Mouse (Mus musculus) gastrocnemius, postnatal 10 days (tissue): ENCODE measurements around the gene Supt5. TPM values are rescaled to one million over a fixed set of nuclear protein-coding genes. Genes with fewer than 3 reads are reported as not detected.
"Not testable (repeated sequence)": the region's sequence is repeated elsewhere in the genome, so short reads cannot be mapped to it uniquely, and the experiment has no call there.

Source experiments
- DNase-seq: peaks from one replicate; pipeline ENCODE4 v3.0.0; 2021; ENCODE audit warnings: mixed read lengths
- long read RNA-seq, 2 experiments: library from polyadenylated mRNA; stranded (forward); transcript quantifications; one replicate each; pipeline ENCODE4 v2.0.0; 2021
- total RNA-seq, 2 experiments: library from RNA; stranded (reverse); gene quantifications; 2 replicates each; pipeline ENCODE4 v1.2.3; 2021

Gene Supt5
- 10 to 100 TPM; 65.5 to 67.0 TPM for total RNA-seq
- long read RNA-seq, experiment 1, partial matches to known transcripts = 24 of 30 reads
- long read RNA-seq, experiment 1, other reads (novel, unspliced or antisense) = 6 of 30 reads
- long read RNA-seq, experiment 2, partial matches to known transcripts = 27 of 31 reads
- long read RNA-seq, experiment 2, other reads (novel, unspliced or antisense) = 4 of 31 reads

DNA sequence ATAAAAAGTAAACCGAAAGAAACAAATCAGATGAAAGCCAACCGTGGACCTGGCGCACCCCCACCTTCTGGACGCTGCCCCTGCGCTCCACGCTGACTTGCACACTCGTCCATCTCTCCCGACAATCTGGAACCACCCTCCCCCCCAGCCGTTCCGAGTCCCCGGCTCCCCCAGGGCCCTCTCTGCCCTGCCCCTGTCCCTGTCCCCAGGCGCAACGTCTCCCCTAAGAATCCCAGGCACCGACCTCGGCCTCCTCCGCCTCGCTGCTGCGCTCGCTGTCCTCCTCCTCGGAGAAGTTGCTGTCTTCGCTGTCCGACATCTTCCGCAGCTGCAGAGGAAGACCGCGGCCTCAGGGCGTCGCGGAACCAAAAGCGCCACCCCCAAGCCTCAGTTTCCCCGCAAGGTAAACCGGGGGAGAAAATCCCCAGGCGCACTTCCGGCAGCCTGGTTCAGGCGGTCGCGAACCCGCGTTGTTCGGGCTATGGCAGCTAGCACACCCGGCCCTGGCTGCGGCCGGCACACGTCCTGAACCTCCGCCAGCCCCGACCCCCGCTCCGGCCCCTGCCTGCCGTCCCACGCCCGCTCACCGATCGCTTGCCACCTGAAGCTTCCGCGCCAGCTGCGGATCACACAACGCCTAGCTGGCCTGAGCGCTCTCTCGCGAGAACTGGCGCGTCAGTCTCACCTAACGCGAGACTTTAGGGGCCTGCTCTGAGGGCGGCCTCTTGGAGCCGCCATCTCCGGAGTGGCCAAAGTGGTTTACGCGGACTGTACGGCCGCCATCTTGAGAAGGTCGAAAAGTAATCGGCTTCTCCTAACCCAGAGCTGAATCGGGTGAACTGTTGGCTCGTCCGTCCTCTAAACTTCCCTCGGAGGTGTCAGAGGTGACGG lies at the start of gene Supt5:
Gene Supt5, minus strand, starts transcription at position 639 of the 891 bp plus-strand sequence.
- DNase-seq = peak; percentile 95

DNA sequence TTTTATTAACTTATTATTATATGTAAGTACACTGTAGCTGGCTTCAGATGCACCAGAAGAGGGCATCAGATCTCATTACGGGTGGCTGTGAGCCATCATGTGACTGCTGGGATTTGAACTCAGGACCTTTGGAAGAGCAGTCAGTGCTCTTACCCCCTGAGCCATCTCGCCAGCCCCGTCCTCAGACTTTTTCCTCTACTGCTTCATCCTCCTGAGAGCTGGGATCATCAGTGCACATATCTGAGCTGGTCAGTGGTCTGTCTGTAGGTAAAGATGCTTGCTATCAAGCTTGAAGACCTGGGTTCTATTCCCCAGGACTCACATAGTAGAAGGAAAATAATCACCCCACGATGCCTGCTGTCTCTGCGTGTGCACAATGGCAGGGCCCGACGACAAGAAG lies 48.8 kb upstream of the Supt5 start:
- not testable (repeated sequence) for DNase-seq

DNA sequence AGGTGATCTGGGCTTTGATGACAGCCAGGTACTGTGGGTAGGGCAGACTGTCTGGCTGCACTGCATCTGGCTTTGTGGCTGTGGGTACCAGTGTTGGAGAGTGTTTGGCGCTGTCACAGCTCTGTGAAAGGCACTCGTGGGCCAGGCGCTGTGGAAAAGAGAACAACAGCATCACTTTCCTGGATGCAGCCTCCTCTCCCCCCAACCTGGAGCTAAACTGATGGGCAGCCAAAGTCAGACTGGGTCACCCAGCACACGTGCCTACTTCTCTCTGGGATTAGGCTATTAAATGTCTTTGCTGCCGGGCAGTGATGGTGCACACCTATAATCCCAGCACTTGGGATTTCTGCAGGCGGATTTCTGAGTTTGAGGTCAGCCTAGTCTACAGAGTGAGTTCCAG lies 48.3 kb upstream of the Supt5 start:
- DNase-seq = not testable (repeated sequence)

DNA sequence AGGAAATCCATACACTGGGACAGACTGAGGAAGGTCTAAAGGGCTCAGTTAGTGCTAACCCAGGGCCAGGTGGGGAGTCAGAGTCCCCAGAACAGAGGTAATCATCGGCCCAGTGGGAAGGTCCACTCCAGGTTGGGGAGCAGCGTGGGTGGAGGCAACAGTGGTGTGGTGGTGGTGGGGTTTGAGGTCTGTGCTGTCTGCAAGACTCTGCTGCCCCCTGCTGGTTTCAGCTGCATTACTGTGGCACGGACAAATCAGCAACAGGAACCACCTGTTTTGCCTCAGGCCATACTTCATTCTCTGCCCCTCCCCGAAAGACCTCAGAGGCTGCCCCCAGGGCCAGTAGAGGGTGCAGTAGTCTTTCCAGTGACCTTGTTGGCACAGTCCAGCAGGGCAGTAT lies 47.9 kb upstream of the Supt5 start:
- DNase-seq = peak; percentile 91

DNA sequence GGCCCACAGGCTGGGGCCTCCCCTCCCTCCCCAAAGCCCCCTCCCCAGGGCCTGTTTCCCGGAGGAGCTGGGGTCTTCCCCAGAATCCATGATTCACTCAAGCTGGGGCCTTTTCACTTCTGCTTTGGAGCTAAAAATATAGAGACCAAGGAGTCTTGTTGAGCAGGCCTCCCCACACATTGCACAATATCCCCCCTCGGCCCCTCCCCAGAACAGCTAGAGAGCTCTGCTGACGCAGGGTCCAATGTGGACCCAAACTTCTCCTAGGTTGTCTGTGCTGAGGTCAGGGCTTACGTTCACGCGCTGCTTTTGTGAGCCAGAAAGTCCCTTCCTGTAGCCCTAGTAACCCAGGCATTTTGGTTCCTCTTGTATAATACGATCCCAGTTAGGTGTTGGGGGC lies 47.5 kb upstream of the Supt5 start:
- DNase-seq = peak; percentile 14

DNA sequence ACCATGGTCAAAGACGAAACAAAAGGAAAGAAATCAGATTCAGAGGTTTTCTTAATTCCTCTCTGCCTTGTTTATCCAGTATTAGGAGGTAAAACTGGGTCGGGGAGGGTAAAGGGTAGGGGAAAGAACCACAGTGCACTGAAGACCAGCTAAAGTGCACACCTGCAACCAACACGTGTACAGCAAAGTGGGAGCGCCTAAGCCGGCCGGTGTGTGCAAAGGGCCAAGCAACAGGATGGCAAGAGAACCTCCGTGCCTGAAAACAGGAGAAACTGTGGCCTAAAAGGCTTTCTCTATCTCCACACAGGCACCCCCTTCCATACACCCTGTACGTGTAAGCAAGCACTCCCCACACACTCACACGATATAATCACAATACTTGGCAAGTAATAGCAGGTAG lies 46.6 kb upstream of the Supt5 start:
- no peak for DNase-seq

DNA sequence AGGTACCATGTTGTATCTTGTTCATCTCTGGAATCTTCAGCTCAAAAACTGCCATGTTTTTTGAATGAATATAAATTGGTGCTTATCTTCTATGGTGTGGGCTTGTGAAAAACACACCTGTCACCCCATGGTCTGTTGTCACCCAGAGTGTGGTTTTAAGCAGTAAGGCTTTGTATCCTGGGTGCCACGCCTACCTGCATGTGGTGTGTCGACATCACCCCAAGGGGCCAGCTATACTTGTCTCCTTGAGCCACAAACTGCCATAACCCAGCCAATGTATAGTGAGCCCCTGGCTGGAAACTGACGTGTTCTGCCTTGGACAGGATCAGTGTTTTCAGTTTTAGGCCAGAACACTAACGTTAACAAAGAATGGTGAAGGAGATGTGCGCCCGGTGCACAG lies 45.6 kb upstream of the Supt5 start:
- DNase-seq = no peak

DNA sequence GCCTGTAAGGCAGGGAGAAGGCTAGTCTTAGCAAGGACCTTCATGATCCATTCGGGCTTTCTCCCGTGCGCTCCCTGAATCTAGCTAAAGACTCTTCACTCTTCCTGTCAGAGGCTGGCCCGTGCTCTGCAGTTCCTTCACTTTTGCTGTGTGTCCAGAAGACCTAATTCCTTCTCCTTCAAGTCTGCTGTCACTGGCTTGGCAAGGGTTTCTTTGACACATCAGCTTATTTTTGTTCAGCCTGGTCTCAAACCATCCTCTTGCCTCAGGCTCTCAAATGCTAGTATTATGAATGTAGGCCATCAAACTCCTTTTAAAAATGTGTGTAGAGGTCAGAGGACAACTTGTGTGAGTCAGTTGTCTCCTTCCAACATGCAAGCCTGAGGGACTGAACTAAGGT lies 45.1 kb upstream of the Supt5 start:
- no peak for DNase-seq

DNA sequence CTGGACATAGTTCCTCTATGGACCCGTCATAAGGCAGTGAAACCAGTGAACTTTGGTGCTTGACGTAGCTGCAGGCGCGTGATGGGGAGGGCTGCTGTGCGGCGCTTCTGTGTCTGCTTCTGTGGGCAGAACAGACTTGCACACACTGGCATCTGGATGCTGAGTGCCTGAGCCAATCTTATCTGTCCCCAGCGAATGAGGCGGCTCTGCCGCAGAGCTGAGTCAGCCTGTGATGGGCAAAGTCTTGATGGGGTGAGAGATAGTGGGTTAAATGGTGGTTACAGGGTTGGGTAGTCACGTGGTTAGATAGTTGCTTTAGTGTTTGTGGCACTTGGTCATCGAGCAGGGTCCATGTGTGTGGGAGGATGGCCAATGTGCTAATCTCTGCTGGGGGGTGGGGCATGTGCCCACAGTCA lies 44.4 kb upstream of the Supt5 start:
- peak; percentile 12 for DNase-seq

DNA sequence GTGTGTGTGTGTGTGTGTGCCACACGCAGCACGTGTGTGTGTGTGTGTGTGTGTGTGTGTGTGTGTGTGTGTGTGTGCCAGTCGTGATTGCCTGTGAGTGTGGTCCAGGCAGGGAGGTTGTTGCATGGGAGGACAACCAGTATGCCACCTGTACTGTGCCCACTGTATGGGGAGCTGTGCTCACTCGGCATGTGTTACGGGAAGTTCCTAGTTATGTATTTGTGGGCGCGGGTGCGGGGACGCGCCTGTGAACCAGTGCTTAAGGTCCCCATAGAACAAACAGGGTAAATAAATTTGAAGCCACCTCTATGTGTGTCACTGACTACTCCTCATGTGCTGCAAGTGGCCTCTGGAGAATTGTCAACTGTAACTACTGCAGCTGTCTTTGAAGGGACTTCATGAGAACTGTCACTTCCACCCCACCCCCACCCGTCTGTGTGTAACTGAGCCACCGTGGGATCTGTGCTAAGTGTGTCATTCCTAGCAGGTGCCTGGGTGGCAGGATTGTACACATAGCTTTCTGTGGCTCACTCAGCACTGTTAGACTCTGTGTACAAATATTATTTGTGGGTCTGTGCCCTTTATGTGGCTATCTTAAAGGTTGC lies 43.9 kb upstream of the Supt5 start:
- DNase-seq = no peak

DNA sequence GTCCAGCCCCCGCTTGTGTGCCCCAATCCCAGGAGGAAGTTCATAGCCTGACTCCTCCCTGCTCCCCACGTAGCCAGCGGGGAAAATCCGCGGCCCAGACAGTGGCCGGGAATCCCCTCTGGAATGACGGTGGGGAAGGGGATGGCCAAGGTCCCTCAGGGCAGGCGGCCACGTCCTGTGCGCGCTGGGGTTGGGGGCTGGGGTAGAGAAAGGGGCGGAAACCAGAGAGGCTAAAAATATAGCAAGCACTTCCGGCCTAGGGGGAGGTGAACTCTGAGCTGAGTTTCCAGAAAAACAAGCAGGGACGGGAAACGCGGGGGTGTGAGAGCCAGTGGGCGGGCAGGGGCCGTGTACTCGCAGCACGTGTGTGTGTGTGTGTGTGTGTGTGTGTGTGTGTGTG lies 43.4 kb upstream of the Supt5 start:
- peak; percentile 73 for DNase-seq

DNA sequence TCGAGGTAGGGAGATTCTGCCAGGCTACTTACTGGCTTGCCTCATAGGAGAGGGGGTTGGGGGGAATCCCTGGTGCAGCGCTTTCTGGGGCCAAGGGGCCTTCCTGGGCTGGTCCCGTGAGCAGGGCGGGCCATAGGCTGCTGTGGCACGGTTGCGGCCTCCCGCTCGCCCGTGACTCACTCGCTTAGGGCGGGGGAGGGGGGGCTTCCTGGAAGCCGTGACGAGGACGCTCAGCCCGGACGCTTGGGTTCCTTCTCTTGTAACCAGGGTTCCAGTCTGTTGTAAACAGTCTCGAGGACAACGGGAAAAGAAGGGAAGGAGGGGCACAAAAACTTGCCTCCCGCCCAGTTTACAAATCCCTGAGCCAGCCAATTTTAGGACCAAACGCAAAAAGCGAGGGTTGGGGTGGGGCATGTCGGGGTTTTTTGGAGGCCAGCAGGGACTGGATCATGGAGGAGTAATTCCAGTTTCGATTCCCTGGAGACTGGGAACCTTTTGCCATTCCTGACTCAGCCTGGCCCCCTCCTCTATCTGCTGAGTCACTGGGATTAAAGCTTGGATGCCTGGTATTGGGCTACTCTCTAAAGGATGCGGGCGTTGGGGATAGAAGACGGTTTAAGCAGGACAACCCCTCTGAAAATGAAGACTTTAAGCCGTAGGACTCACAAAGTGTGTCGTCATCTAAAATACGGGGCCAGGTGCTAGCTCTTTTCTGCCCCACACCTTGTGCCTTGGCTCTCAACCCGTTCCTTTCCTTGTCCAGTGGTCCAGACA lies 42.7 kb upstream of the Supt5 start:
- peak; percentile 72 for DNase-seq

DNA sequence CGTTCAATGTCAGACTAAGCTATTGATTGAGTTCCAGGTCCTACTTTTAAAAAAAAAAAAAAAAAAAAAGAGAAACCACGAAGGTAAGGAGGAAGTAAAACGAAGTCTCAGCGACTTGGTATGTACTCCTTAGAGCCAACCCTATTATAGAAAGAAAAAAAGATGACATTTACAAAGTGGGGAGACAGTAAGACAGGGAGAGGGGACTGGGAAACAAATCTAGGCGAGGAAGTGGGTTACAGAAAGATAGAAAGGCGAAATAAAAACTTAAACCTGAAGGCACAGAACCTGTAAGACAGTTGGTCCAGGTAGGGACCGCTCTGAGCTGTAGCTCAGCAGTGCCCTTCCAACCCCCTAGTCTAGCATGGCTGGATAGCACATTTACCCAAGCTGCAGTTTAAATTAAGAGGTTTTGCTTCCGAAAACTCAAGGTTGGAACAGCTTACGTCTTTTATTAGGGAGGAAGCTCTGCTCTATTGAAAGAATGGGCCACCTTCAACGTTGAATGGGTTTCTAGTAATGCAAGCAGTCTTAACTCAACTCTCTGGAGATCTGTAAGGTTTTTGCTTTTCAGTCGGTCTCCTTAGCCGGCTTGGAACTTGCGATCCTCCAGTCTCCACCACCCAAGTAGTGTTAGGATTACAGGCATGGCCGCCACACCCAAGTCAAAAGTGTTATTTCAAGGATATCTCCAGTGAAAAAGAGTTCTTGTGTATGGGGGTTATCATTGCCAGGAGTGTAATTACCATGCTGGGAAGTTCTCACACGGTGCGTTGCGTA lies 41.9 kb upstream of the Supt5 start, which contains the start of gene Zfp36:
Gene Zfp36, minus strand, starts transcription at position 17 of the 780 bp plus-strand sequence.
- DNase-seq = no peak

DNA sequence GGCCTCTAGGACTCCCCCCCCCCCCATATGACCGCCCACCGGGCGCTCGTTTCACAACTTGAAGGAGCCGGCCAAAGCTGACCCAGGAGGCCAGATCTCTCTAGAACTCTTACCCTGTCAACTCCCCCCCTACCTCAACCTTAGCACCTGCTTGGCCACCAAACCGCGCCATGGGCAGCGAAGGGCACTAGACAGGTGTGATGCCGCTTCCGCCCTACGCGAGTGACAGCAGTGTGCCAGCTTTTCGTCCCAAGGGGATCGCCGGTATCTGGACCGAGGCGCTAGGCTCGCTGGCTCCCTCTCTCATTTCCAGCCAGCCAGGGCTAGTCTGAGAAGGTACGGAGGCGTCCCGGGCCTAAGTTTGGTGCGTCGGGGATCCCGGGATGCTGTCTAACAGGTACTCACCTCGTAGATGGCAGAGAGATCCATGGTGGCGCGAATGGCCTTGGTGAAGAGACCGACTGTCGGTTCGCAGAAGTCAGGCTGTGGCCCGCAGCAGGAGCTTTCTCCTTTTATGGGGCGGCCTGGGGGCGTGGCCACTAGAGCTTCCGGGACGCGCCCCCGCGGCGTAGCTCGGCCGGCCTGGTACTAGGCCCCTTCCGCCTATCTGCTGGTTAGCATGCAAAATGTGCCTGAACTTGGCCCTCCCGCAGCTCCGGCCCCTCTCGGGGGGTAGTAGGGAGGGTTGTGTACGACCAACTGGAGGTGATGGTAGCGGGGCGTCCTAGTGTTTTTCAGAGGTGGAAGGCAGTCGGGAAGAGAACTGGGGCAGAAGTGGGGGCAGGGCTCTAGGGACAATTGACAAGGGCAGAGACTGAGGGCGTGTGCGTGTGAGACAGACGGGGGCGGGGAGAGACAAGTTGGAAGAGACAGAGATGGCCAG lies 40.5 kb upstream of the Supt5 start:
- DNase-seq = peak; percentile 98

DNA sequence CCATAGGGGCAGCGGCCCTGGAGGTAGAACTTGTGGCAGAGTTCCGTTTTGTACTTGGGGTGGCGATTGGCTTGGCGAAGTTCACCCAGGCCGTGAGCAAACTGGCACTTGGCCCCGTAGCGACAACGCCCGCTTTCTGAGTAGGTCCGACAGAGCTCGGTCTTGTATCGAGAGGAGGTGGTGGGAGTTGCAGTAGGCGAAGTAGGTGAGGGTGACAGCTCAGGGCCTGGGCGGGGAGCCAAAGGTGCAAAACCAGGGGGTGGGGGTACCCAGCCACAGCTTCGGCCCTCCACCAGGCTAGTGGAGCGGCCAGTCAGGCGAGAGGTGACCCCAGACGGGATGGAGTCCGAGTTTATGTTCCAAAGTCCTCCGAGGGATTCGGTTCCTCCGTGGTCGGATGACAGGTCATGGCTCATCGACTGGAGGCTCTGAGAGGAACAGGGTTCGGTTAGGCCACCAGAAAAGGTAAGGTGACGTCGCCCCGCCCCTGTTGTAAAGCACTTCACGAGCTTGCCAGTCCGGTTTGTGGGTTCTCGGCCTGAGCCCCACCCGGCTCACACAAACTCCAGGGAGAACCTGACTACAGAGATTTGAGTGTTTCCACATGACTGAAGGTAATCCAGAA lies 39.6 kb upstream of the Supt5 start:
- DNase-seq = peak; percentile 53

DNA sequence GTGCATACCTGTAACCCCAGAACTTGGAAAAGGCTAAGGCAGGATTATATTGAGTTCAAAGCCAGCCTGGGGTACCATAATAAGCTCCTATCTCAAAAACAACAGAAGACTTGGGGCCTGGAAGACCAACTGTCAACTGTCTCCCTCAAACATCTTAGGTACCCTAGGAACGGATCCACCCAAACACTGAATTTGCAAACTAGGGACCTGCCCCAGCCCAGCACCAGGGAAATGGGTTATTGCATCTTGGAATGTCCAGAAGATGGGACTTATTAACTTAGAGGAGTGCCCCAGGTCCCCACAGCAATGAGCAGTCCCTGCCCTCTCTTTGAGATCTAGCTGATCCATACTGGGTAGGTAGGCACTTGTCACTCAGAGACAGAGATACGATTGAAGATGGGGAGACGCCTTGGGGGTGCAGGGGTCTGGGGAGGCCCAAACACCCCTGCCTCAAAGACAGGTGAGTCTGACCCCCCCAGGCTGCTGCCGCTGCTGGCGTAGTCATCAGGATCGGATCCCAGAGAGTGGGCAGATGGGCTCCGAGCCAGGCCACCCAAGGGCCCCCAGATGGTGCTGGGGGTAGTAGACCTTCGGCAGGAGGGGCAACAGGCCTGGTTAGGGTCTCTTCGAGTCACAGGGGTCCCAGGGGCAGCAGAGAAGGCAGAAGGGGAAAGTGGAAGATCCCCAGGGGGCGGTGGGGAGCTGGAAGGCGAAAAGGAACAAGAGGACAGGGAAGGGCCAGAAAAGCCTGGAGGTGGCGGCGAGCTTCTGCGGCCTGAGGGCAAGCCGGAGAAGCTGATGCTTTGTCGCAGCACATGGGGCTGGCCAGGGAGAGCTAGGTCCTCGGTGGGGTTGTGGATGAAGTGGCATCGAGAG lies 38.9 kb upstream of the Supt5 start:
- no peak for DNase-seq

DNA sequence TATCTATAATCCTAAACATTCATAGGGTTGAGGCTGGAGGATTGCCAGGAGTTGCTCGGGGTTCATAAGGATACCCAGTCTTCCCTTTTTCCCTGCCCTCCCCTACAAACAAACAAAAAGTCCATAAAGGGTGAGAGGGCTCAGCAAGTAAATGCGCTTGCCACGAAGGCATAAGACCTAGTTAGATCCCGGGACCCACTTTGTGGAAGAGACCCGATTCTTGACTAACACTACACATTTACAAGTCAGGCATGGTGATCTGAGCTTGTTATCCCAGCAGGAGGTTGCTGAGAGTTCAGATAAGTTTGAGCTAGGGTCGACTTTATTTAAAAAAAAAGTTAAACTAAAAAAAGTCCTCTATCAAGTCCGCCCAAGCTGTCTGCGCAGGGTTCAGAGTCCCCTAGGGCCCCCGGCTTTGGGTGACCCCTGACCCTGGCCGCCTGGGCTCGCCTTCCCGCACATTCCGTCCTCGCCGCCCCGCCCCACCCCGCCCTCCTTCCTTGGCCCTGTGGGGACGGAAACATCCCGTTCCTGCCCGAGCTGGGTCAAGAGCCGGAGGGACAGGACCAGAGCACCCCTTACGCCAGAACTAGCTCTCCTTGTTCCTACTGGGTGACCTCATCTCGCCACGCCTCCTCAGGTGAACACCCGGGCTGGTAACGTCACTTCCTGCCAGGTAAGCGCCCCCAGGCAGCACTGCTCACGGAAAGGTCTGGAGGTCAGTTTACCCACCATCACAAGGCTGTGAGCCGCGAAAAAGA lies 37.6 kb upstream of the Supt5 start:
- peak; percentile 74 for DNase-seq
